25 mouse cellular contexts compared by ENCODE assay signal in the genomic region with DNA sequence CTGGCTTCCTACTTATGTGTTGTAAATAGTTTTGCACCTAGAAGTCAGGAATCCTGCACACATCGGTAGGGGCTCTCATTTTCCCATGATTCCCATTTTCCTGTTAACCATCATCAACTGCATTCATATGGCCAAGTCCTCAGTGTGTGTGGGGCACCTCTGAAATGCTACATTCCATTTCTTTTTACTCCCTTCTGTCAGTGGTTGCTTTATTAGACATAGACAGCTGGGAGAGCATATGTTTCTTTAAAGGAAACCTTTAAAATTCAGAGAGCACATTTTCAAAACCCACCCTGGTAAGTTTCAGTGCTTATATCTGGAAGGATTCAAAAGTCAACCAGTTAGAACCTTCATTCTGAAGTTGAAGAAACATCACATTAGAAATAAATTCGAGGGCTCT. TPM values are rescaled to one million over a fixed set of nuclear protein-coding genes. Genes with fewer than 3 reads are reported as not detected.
DNase-seq lines count a peak whose midpoint lies in the region; ATAC-seq and TF ChIP-seq lines count a peak whose summit lies in the region.
"Had no signal": no experiment of that assay in that cellular context is flagged by ENCODE, and none has a peak within 500 bp of the region (broad histone marks: within the 10 kb centered on the region; RNA-seq: fewer than 3 reads in every experiment).

No protein-coding gene starts in this region.

- H3K36me3 ChIP-seq in forebrain, embryonic 14.5 days (ENCODE audit: control insufficient read depth, insufficient read depth, low read length) = no peaks in the 10 kb centered on the region
- H3K36me3 ChIP-seq in forebrain, embryonic 11.5 days (ENCODE audit: control insufficient read depth, insufficient read depth, low read length) = no peaks in the 10 kb centered on the region
- H3K36me3 ChIP-seq: embryonic facial prominence, embryonic 10.5 days; G1E; heart, embryonic 13.5 days; hindbrain, embryonic 15.5 days had no signal

- H3K4me2 ChIP-seq in forebrain, embryonic 14.5 days (ENCODE audit: low read length) = no peak overlapping the region
- H3K4me2 ChIP-seq in forebrain, embryonic 11.5 days (ENCODE audit: low read depth, low read length, severe bottlenecking) = no peak overlapping the region
- H3K4me2 ChIP-seq: heart, embryonic 13.5 days; hindbrain, embryonic 15.5 days had no signal

- intact Hi-C loops in left cerebral cortex, adult 2 months (cut with DNase I) = loop anchor here (5.0 to 10.0 kb wide), 4 partner anchors 224 to 1897 kb away; no protein-coding TSS in a partner anchor
- intact Hi-C loops in left cerebral cortex, postnatal 4 days (cut with DNase I) = loop anchor here (5.0 to 10.0 kb wide), 2 partner anchors 1199 to 1367 kb away; no protein-coding TSS in a partner anchor

- no peaks in the 10 kb centered on the region for H3K4me1 ChIP-seq in forebrain, embryonic 14.5 days (ENCODE audit: control insufficient read depth, insufficient read depth, low read length)
- no peaks in the 10 kb centered on the region for H3K4me1 ChIP-seq in forebrain, embryonic 11.5 days (replicated peaks; ENCODE audit: control insufficient read depth, insufficient read depth, low read length)
- H3K4me1 ChIP-seq: embryonic facial prominence, embryonic 10.5 days; hindbrain, embryonic 15.5 days had no signal

- DNase-seq in forebrain, embryonic 14.5 days (ENCODE audit: low spot score) = peak; percentile 36
- DNase-seq in forebrain, embryonic 11.5 days (ENCODE audit: low spot score) = no peak
- no peak for DNase-seq in frontal cortex, postnatal 14 days (ENCODE audit: low spot score in 2 of 2)
- DNase-seq in left cerebral cortex, adult 2 months (ENCODE audit: extremely low spot score in 1 of 2, low spot score in 2 of 2) = no peak
- DNase-seq in left cerebral cortex, postnatal 4 days = no peak
- DNase-seq in natural killer cell, adult 2 months (ENCODE audit: low spot score in 2 of 2) = no peak
- DNase-seq: adrenal gland, postnatal 10 days; B cell, adult 2 months; cerebellum, adult 18-20 months; cerebellum, adult 9-11 months; gastrocnemius, postnatal 36 days; heart, adult 11 months; heart, postnatal 36 days had no signal

- 0 out of 2 replicates have a peak, but pooled peaks have one; percentile 43 for ATAC-seq in forebrain, embryonic 14.5 days
- no peak for ATAC-seq in forebrain, embryonic 11.5 days (replicated peaks; ENCODE audit: low FRiP score)
- ATAC-seq in frontal cortex, adult (ENCODE audit: low TSS enrichment) = peak; percentile 71
- ATAC-seq: CD4-positive, CD25-positive, alpha-beta regulatory T cell, adult 4 months; intestine, embryonic 16.5 days had no signal

- no peak for TF ChIP-seq CTCF in left cerebral cortex, adult 2 months (IDR thresholded peaks at IDR 0.05)

- no peak overlapping the region for H3K27ac ChIP-seq in forebrain, embryonic 14.5 days (ENCODE audit: low read depth, low read length)
- no peak overlapping the region for H3K27ac ChIP-seq in forebrain, embryonic 11.5 days (ENCODE audit: low read depth, low read length)
- peak overlapping the region; percentile 71 for H3K27ac ChIP-seq in left cerebral cortex, adult 2 months
- H3K27ac ChIP-seq: embryonic facial prominence, embryonic 10.5 days; heart, embryonic 13.5 days; hindbrain, embryonic 15.5 days had no signal

- WGBS in forebrain, embryonic 14.5 days = 71% methylated on average over 2 of the region's 2 CpGs
- WGBS in forebrain, embryonic 11.5 days = 77% methylated on average over 2 of the region's 2 CpGs

- no peak overlapping the region for H3K9ac ChIP-seq in forebrain, embryonic 14.5 days (ENCODE audit: low read length)
- H3K9ac ChIP-seq in forebrain, embryonic 11.5 days (ENCODE audit: low read length) = no peak overlapping the region
- H3K9ac ChIP-seq: heart, embryonic 13.5 days; hindbrain, embryonic 15.5 days had no signal

- H3K9me3 ChIP-seq in forebrain, embryonic 14.5 days (replicated peaks; ENCODE audit: control insufficient read depth, low read length) = no peaks in the 10 kb centered on the region
- H3K9me3 ChIP-seq in forebrain, embryonic 11.5 days (ENCODE audit: control insufficient read depth, low read length) = no peaks in the 10 kb centered on the region
- H3K9me3 ChIP-seq: embryonic facial prominence, embryonic 10.5 days; heart, embryonic 13.5 days; hindbrain, embryonic 15.5 days had no signal

- H3K4me3 ChIP-seq in forebrain, embryonic 14.5 days (ENCODE audit: low read depth, low read length) = no peak overlapping the region
- H3K4me3 ChIP-seq in forebrain, embryonic 11.5 days (ENCODE audit: low read depth, low read length) = no peak overlapping the region
- H3K4me3 ChIP-seq in left cerebral cortex, adult 2 months = no peak overlapping the region
- H3K4me3 ChIP-seq: embryonic facial prominence, embryonic 10.5 days; heart, embryonic 13.5 days; hindbrain, embryonic 15.5 days had no signal

- H3K27me3 ChIP-seq in forebrain, embryonic 14.5 days (replicated peaks; ENCODE audit: control insufficient read depth, insufficient read depth, low read length) = no peaks in the 10 kb centered on the region
- H3K27me3 ChIP-seq in forebrain, embryonic 11.5 days (ENCODE audit: control insufficient read depth, insufficient read depth, low read length) = no peaks in the 10 kb centered on the region
- H3K27me3 ChIP-seq: heart, embryonic 13.5 days; hindbrain, embryonic 15.5 days had no signal

RNA-seq across cellular contexts. Expression of a gene that starts 8.5 kb away (rescaled TPM):
- polyA plus RNA-seq in forebrain, embryonic 14.5 days (2014; fragmentation: Nextera tagmentation; extraction: Ambion mirVana) = not detected in 2 replicates
- not detected in 2 replicates for polyA plus RNA-seq in forebrain, embryonic 11.5 days (2014; fragmentation: Nextera tagmentation; extraction: Ambion mirVana)
- total RNA-seq in left cerebral cortex, adult 2 months (2021) = under 1 TPM; 0.29 to 0.30 TPM
- total RNA-seq in left cerebral cortex, postnatal 4 days (2021) = under 1 TPM in 1 of 2 experiments, not detected in 1; 0.18 TPM
- total RNA-seq: adrenal gland, postnatal 10 days; adrenal gland, postnatal 4 days; G1E; gastrocnemius, adult 8-10 months; gastrocnemius, postnatal 36 days; heart, postnatal 36 days had no signal
- polyA plus RNA-seq: CD4-positive, CD25-positive, alpha-beta regulatory T cell, adult 4 months; embryonic facial prominence, embryonic 10.5 days; embryonic facial prominence, embryonic 14.5 days; G1E; heart, embryonic 13.5 days; heart, postnatal 0 days; hindbrain, embryonic 11.5 days; hindbrain, embryonic 15.5 days; intestine, embryonic 16.5 days had no signal

RNA-seq across cellular contexts. Expression of a gene that starts 25.2 kb away (rescaled TPM):
- polyA plus RNA-seq in forebrain, embryonic 14.5 days (2014; fragmentation: Nextera tagmentation; extraction: Ambion mirVana) = not detected in 2 replicates
- not detected in 2 replicates for polyA plus RNA-seq in forebrain, embryonic 11.5 days (2014; fragmentation: Nextera tagmentation; extraction: Ambion mirVana)
- not detected for total RNA-seq in left cerebral cortex, adult 2 months (2021)
- total RNA-seq in left cerebral cortex, postnatal 4 days (2021) = not detected
- total RNA-seq: adrenal gland, postnatal 10 days; adrenal gland, postnatal 4 days; gastrocnemius, adult 8-10 months; gastrocnemius, postnatal 36 days; heart, postnatal 36 days had no signal
- polyA plus RNA-seq: CD4-positive, CD25-positive, alpha-beta regulatory T cell, adult 4 months; embryonic facial prominence, embryonic 10.5 days; embryonic facial prominence, embryonic 14.5 days; G1E; heart, embryonic 13.5 days; heart, postnatal 0 days; hindbrain, embryonic 11.5 days; hindbrain, embryonic 15.5 days; intestine, embryonic 16.5 days had no signal
